Mouse (Mus musculus): Measurements from ENCODE around the gene Cfap97. TPM values are rescaled to one million over a fixed set of nuclear protein-coding genes. Genes with fewer than 3 reads are reported as not detected.
A peak's percentile ranks its signal among the peaks of the same experiment; 100 is the strongest.

Cfap97 gene
- total and polyA plus RNA-seq, 3 experiments = 11.8 to 20.9 (median 14.4) TPM

- TF ChIP-seq HCFC1 (IDR thresholded peaks at IDR 0.05; ENCODE audit: low read depth, low read length) = peak; percentile 25; the same call in 1 of the 2 replicates
- no peak for TF ChIP-seq KAT2A (IDR thresholded peaks at IDR 0.05; ENCODE audit: insufficient replicate concordance, low read length)
- TF ChIP-seq ZNF384 (IDR thresholded peaks at IDR 0.05; ENCODE audit: low read depth, low read length) = peak; percentile 80
- TF ChIP-seq UBTF (IDR thresholded peaks at IDR 0.05; ENCODE audit: low read depth, low read length) = no peak
- 0 out of 2 replicates have a peak, but pooled peaks have one; percentile 51 for TF ChIP-seq MAX (IDR thresholded peaks at IDR 0.05; ENCODE audit: low read length)
- TF ChIP-seq ZKSCAN1 (IDR thresholded peaks at IDR 0.05; ENCODE audit: borderline replicate concordance, low read depth, low read length) = no peak
- TF ChIP-seq E2F4 (IDR thresholded peaks at IDR 0.05; ENCODE audit: insufficient replicate concordance, low read depth, low read length) = peak; percentile 65; the same call in 1 of the 2 replicates
- no peak for TF ChIP-seq POLR2A (IDR thresholded peaks at IDR 0.05; ENCODE audit: low read depth, low read length)
Measured at GRCm38 (mm10) chr8:46241568-46242374, 90.2 kb downstream of the Cfap97 start (continued).

- Histone ChIP-seq H3K4me3 (replicated peaks in 1 of 3; ENCODE audit: low read depth in 2 of 3, low read length in 2 of 3, poor library complexity in 1 of 3) (no peak overlapping the region), H3K9me3 (replicated peaks; ENCODE audit: low read length) (no peaks in the 10 kb centered on the region), H3K4me2 (ENCODE audit: insufficient read depth, low read depth, poor library complexity, severe bottlenecking) (no peak overlapping the region), H3K9ac (ENCODE audit: insufficient read depth, low read depth) (no peak overlapping the region), H3K27ac (ENCODE audit: insufficient read depth, low read depth) (no peak overlapping the region), H3K4me1 (ENCODE audit: control insufficient read depth in 1 of 2, insufficient read depth in 2 of 2) (0 out of 4 replicates have a peak, but pooled peaks cover 2% of the 10 kb centered on the region in 2 experiments), H3K27me3 (replicated peaks) (peaks cover 1% of the 10 kb centered on the region), H3K36me3 (replicated peaks in 1 of 2; ENCODE audit: control insufficient read depth in 1 of 2, insufficient read depth in 1 of 2, low read length in 1 of 2) (no peaks in the 10 kb centered on the region), H3K79me2 (replicated peaks; ENCODE audit: control insufficient read depth, extremely low read depth, insufficient read depth, poor library complexity, severe bottlenecking) (no peaks in the 10 kb centered on the region)
- no peak for DNase-seq (ENCODE audit: extremely low read depth)
- TF ChIP-seq TBP (conservative IDR thresholded peaks at IDR 0.05; ENCODE audit: low read depth, low read length) = no peak
- in situ Hi-C loops (cut with MboI; ENCODE audit: low pct_ligation_motif_present, low pct_unique_long_range_greater_than_20kb, low sequenced_read_pairs) (no loop called here), dilution Hi-C loops (cut with MboI; ENCODE audit: extremely low pct_ligation_motif_present, extremely low pct_unique_long_range_greater_than_20kb, low sequenced_read_pairs) (no loop called here)
Measured at GRCm38 (mm10) chr8:46242946-46243345, 91.4 kb downstream of the Cfap97 start.

Other genes with a start within 250 kb of the Cfap97 start
- gene Ccdc110, start 217.2 kb upstream of the Cfap97 start, total RNA-seq (2012; rRNA removed) = not detected in 2 replicates
- gene Ccdc110, start 217.2 kb upstream of the Cfap97 start, total RNA-seq (2014; rRNA removed) = not detected in 2 replicates
- not detected in 2 replicates for gene Ccdc110, start 217.2 kb upstream of the Cfap97 start, polyA plus RNA-seq (2012; ENCODE audit: insufficient read length, low read depth)
- gene 1700029J07Rik, start 176.5 kb upstream of the Cfap97 start, total RNA-seq (2012; rRNA removed) = 0.84 and 0.85 TPM in 2 replicates
- 2.1 and 2.3 TPM in 2 replicates for gene 1700029J07Rik, start 176.5 kb upstream of the Cfap97 start, total RNA-seq (2014; rRNA removed)
- 1.5 and 1.8 TPM in 2 replicates for gene 1700029J07Rik, start 176.5 kb upstream of the Cfap97 start, polyA plus RNA-seq (2012; ENCODE audit: insufficient read length, low read depth)
- 47.2 and 50.1 TPM in 2 replicates for gene Ufsp2, start 176.2 kb upstream of the Cfap97 start, total RNA-seq (2012; rRNA removed)
- gene Ufsp2, start 176.2 kb upstream of the Cfap97 start, total RNA-seq (2014; rRNA removed) = 105 and 110 TPM in 2 replicates
- gene Ufsp2, start 176.2 kb upstream of the Cfap97 start, polyA plus RNA-seq (2012; ENCODE audit: insufficient read length, low read depth) = 51.2 and 55.1 TPM in 2 replicates
- gene Lrp2bp, start 152.5 kb upstream of the Cfap97 start, total RNA-seq (2012; rRNA removed) = not detected in 2 replicates
- gene Lrp2bp, start 152.5 kb upstream of the Cfap97 start, total RNA-seq (2014; rRNA removed) = 0.12 TPM in 1 of 2 replicates, not detected in the other
- 0.43 TPM in 1 of 2 replicates, not detected in the other for gene Lrp2bp, start 152.5 kb upstream of the Cfap97 start, polyA plus RNA-seq (2012; ENCODE audit: insufficient read length, low read depth)
- gene Ankrd37, start 146.1 kb upstream of the Cfap97 start, total RNA-seq (2012; rRNA removed) = 25.7 and 79.0 TPM in 2 replicates
- gene Ankrd37, start 146.1 kb upstream of the Cfap97 start, total RNA-seq (2014; rRNA removed) = 142 and 157 TPM in 2 replicates
- gene Ankrd37, start 146.1 kb upstream of the Cfap97 start, polyA plus RNA-seq (2012; ENCODE audit: insufficient read length, low read depth) = 12.8 and 17.2 TPM in 2 replicates
- gene Snx25, start 388 bp downstream of the Cfap97 start, total RNA-seq (2012; rRNA removed) = 13.4 and 14.3 TPM in 2 replicates
- 22.2 and 24.9 TPM in 2 replicates for gene Snx25, start 388 bp downstream of the Cfap97 start, total RNA-seq (2014; rRNA removed)
- 6.9 and 7.2 TPM in 2 replicates for gene Snx25, start 388 bp downstream of the Cfap97 start, polyA plus RNA-seq (2012; ENCODE audit: insufficient read length, low read depth)
- 365 and 379 TPM in 2 replicates for gene Slc25a4, start 59.5 kb downstream of the Cfap97 start, total RNA-seq (2012; rRNA removed)
- gene Slc25a4, start 59.5 kb downstream of the Cfap97 start, total RNA-seq (2014; rRNA removed) = 403 and 410 TPM in 2 replicates
- 476 and 483 TPM in 2 replicates for gene Slc25a4, start 59.5 kb downstream of the Cfap97 start, polyA plus RNA-seq (2012; ENCODE audit: insufficient read length, low read depth)
- not detected in 2 replicates for gene Helt, start 142.9 kb downstream of the Cfap97 start, total RNA-seq (2012; rRNA removed)
- not detected in 2 replicates for gene Helt, start 142.9 kb downstream of the Cfap97 start, total RNA-seq (2014; rRNA removed)
- gene Helt, start 142.9 kb downstream of the Cfap97 start, polyA plus RNA-seq (2012; ENCODE audit: insufficient read length, low read depth) = not detected in 2 replicates